Mouse (Mus musculus): ENCODE data around the gene Chadl. TPM values are rescaled to one million over a fixed set of nuclear protein-coding genes. Genes with fewer than 3 reads are reported as not detected.
A peak's percentile ranks its signal among the peaks of the same experiment; 100 is the strongest.

Chadl gene
- polyA plus RNA-seq, 1 experiment from 2014 or later, result 0.52 TPM

GRCm38 (mm10) chr15:81693967-81694881, 2.9 kb downstream of the Chadl start:
- 1% methylated on average over 89 of the region's 107 CpGs for WGBS (ENCODE audit: insufficient replicate concordance)
- peak; percentile 71 for ATAC-seq (ENCODE audit: low read depth)

GRCm38 (mm10) chr15:81693366-81693966, 3.6 kb downstream of the Chadl start:
- Histone ChIP-seq H3K27me3 (ENCODE audit: control insufficient read depth, insufficient read depth, low read depth, low read length) (peaks cover 38% of the 10 kb centered on the region), H3K4me3 (ENCODE audit: low read depth, low read length) (peak overlapping the region; percentile 56), H3K4me2 (ENCODE audit: low read depth, low read length) (peak overlapping the region; percentile 76), H3K36me3 (ENCODE audit: control insufficient read depth, insufficient read depth) (no peaks in the 10 kb centered on the region), H3K9ac (ENCODE audit: low read depth, low read length) (peak overlapping the region; percentile 31), H3K27ac (ENCODE audit: low read length) (no peak overlapping the region), H3K9me3 (replicated peaks; ENCODE audit: control insufficient read depth, low read length) (no peaks in the 10 kb centered on the region), H3K4me1 (ENCODE audit: control insufficient read depth, low read depth, low read length) (peaks cover 7% of the 10 kb centered on the region; the same call in 1 of the 2 replicates)
- ATAC-seq (ENCODE audit: low read depth), result peak; percentile 12; the same call in 1 of the 2 replicates
- WGBS (ENCODE audit: insufficient replicate concordance), result 6% methylated on average over 41 of the region's 41 CpGs

More at GRCm38 (mm10) chr15:81693967-81694881, 2.9 kb downstream of the Chadl start:
- peak overlapping the region; percentile 55 for H3K9ac ChIP-seq (ENCODE audit: low read depth, low read length)
- peaks cover 7% of the 10 kb centered on the region; the same call in 1 of the 2 replicates for H3K4me1 ChIP-seq (ENCODE audit: control insufficient read depth, low read depth, low read length)
- H3K4me3 ChIP-seq (ENCODE audit: low read depth, low read length), result peak overlapping the region; percentile 56
- no peak overlapping the region for H3K27ac ChIP-seq (ENCODE audit: low read length)
- H3K9me3 ChIP-seq (replicated peaks; ENCODE audit: control insufficient read depth, low read length), result no peaks in the 10 kb centered on the region
- H3K36me3 ChIP-seq (ENCODE audit: control insufficient read depth, insufficient read depth), result no peaks in the 10 kb centered on the region
- H3K27me3 ChIP-seq (ENCODE audit: control insufficient read depth, insufficient read depth, low read depth, low read length), result peaks cover 38% of the 10 kb centered on the region
- H3K4me2 ChIP-seq (ENCODE audit: low read depth, low read length), result peak overlapping the region; percentile 76

DNA sequence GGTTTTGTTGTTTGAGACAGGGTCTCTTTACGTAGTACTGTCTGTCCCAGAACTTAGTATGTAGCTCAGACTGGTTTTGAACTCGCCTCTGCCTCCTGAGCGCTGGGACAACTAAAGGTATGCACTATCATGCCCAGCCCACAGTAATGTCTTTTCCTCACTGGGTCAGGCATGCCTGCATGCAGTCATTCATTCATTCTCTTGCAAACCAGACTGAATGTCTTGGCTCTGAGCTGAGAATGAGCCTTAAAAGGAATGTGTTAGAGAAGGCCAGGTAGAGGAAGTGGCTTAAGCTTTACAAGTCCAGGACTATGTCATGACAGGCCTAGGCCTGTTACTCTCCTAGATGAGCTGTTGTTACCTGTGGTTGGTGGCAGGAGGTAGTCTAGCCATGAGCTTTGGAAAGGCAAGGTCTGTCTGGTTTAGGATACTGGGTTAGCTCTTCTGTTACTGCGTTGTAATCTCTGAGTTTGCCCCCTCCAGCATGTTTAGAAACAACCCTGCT, 16.7 kb downstream of the Chadl start:
- no peak overlapping the region for H3K27ac ChIP-seq (ENCODE audit: low read length)
- no peak overlapping the region for H3K4me3 ChIP-seq (ENCODE audit: low read depth, low read length)
- no peaks in the 10 kb centered on the region for H3K9me3 ChIP-seq (replicated peaks; ENCODE audit: control insufficient read depth, low read length)
- no peaks in the 10 kb centered on the region for H3K27me3 ChIP-seq (ENCODE audit: control insufficient read depth, insufficient read depth, low read depth, low read length)
- no peaks in the 10 kb centered on the region for H3K4me1 ChIP-seq (ENCODE audit: control insufficient read depth, low read depth, low read length)
- ATAC-seq (ENCODE audit: low read depth), result no peak
- peaks cover 3% of the 10 kb centered on the region; the same call in 1 of the 2 replicates for H3K36me3 ChIP-seq (ENCODE audit: control insufficient read depth, insufficient read depth)
- no peak overlapping the region for H3K9ac ChIP-seq (ENCODE audit: low read depth, low read length)
- no peak overlapping the region for H3K4me2 ChIP-seq (ENCODE audit: low read depth, low read length)
- 85% methylated on average over 4 of the region's 4 CpGs for WGBS (ENCODE audit: insufficient replicate concordance)

DNA sequence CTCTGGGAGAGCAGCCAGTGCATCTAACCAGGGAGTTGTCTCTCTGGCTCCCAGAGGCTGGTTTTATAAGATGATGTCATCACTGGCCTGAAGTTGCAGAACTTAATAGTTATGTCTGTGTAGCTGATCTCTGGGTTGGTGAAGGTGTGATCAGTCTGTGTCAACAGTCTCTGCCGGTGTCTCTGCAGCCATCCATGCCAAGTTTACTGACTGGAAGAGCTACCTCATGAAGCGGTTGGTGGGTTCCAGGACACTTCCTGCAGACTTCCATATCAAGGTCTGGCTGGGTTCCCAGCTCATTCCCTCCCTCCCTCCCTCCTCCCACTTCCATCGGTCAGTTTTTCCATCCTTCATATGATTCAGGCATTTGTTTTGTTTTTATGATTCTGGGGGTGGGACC, 20.4 kb downstream of the Chadl start:
- Histone ChIP-seq H3K4me2 (ENCODE audit: low read depth, low read length) (no peak overlapping the region), H3K4me1 (ENCODE audit: control insufficient read depth, low read depth, low read length) (no peaks in the 10 kb centered on the region), H3K9me3 (replicated peaks; ENCODE audit: control insufficient read depth, low read length) (no peaks in the 10 kb centered on the region), H3K9ac (ENCODE audit: low read depth, low read length) (no peak overlapping the region), H3K4me3 (ENCODE audit: low read depth, low read length) (no peak overlapping the region), H3K27ac (ENCODE audit: low read length) (no peak overlapping the region), H3K36me3 (ENCODE audit: control insufficient read depth, insufficient read depth) (no peaks in the 10 kb centered on the region; the same call in 1 of the 2 replicates), H3K27me3 (ENCODE audit: control insufficient read depth, insufficient read depth, low read depth, low read length) (no peaks in the 10 kb centered on the region)
- 65% methylated on average over 3 of the region's 3 CpGs for WGBS (ENCODE audit: insufficient replicate concordance)
- ATAC-seq (ENCODE audit: low read depth), result no peak

- Histone ChIP-seq H3K27me3 (ENCODE audit: control insufficient read depth, insufficient read depth, low read depth, low read length) (no peaks in the 10 kb centered on the region), H3K4me3 (ENCODE audit: low read depth, low read length) (no peak overlapping the region), H3K4me1 (ENCODE audit: control insufficient read depth, low read depth, low read length) (no peaks in the 10 kb centered on the region), H3K4me2 (ENCODE audit: low read depth, low read length) (no peak overlapping the region), H3K27ac (ENCODE audit: low read length) (no peak overlapping the region), H3K9ac (ENCODE audit: low read depth, low read length) (no peak overlapping the region), H3K9me3 (replicated peaks; ENCODE audit: control insufficient read depth, low read length) (no peaks in the 10 kb centered on the region), H3K36me3 (ENCODE audit: control insufficient read depth, insufficient read depth) (peaks cover 13% of the 10 kb centered on the region; the same call in 1 of the 2 replicates)
- 69% methylated on average over 4 of the region's 4 CpGs for WGBS (ENCODE audit: insufficient replicate concordance)
- ATAC-seq (ENCODE audit: low read depth), result no peak
Measured at GRCm38 (mm10) chr15:81670231-81670640, 26.9 kb downstream of the Chadl start.

- Histone ChIP-seq H3K4me3 (ENCODE audit: low read depth, low read length) (no peak overlapping the region), H3K4me1 (ENCODE audit: control insufficient read depth, low read depth, low read length) (peaks cover 5% of the 10 kb centered on the region), H3K4me2 (ENCODE audit: low read depth, low read length) (no peak overlapping the region), H3K27ac (ENCODE audit: low read length) (no peak overlapping the region), H3K36me3 (ENCODE audit: control insufficient read depth, insufficient read depth) (peaks cover 13% of the 10 kb centered on the region; the same call in 1 of the 2 replicates), H3K9me3 (replicated peaks; ENCODE audit: control insufficient read depth, low read length) (no peaks in the 10 kb centered on the region), H3K27me3 (ENCODE audit: control insufficient read depth, insufficient read depth, low read depth, low read length) (no peaks in the 10 kb centered on the region), H3K9ac (ENCODE audit: low read depth, low read length) (no peak overlapping the region)
- no peak for ATAC-seq (ENCODE audit: low read depth)
- 82% methylated on average over 10 of the region's 10 CpGs for WGBS (ENCODE audit: insufficient replicate concordance)
Measured at GRCm38 (mm10) chr15:81666957-81667356, 30.1 kb downstream of the Chadl start.

GRCm38 (mm10) chr15:81663697-81664561, 33.2 kb downstream of the Chadl start, which contains the start of gene L3mbtl2:
Gene L3mbtl2, plus strand, starts transcription at chr15:81663889.
- no peaks in the 10 kb centered on the region for H3K9me3 ChIP-seq (replicated peaks; ENCODE audit: control insufficient read depth, low read length)
- under 1% methylated on average over 55 of the region's 55 CpGs for WGBS (ENCODE audit: insufficient replicate concordance)

GRCm38 (mm10) chr15:81663281-81663680, 33.8 kb downstream of the Chadl start:
- H3K4me3 ChIP-seq (ENCODE audit: low read depth, low read length), result peak overlapping the region; percentile 93

More at GRCm38 (mm10) chr15:81663697-81664561, 33.2 kb downstream of the Chadl start, which contains the start of gene L3mbtl2:
- Histone ChIP-seq H3K36me3 (ENCODE audit: control insufficient read depth, insufficient read depth) (peaks cover 3% of the 10 kb centered on the region; the same call in 1 of the 2 replicates), H3K27me3 (ENCODE audit: control insufficient read depth, insufficient read depth, low read depth, low read length) (no peaks in the 10 kb centered on the region), H3K27ac (ENCODE audit: low read length) (peak within 1 kb of the TSS; percentile 80), H3K4me3 (ENCODE audit: low read depth, low read length) (peak within 1 kb of the TSS; percentile 93), H3K4me2 (ENCODE audit: low read depth, low read length) (peak within 1 kb of the TSS; percentile 98), H3K9ac (ENCODE audit: low read depth, low read length) (peak within 1 kb of the TSS; percentile 81), H3K4me1 (ENCODE audit: control insufficient read depth, low read depth, low read length) (peaks cover 5% of the 10 kb centered on the region)
- ATAC-seq (ENCODE audit: low read depth), result peak; percentile 100

More at GRCm38 (mm10) chr15:81663281-81663680, 33.8 kb downstream of the Chadl start:
- WGBS (ENCODE audit: insufficient replicate concordance), result 60% methylated on average over 9 of the region's 10 CpGs
- no peaks in the 10 kb centered on the region for H3K9me3 ChIP-seq (replicated peaks; ENCODE audit: control insufficient read depth, low read length)
- H3K36me3 ChIP-seq (ENCODE audit: control insufficient read depth, insufficient read depth), result peaks cover 1% of the 10 kb centered on the region; the same call in 1 of the 2 replicates
- no peak overlapping the region for H3K27ac ChIP-seq (ENCODE audit: low read length)
- peak overlapping the region; percentile 98 for H3K4me2 ChIP-seq (ENCODE audit: low read depth, low read length)
- no peak overlapping the region for H3K9ac ChIP-seq (ENCODE audit: low read depth, low read length)
- ATAC-seq (ENCODE audit: low read depth), result no peak
- H3K27me3 ChIP-seq (ENCODE audit: control insufficient read depth, insufficient read depth, low read depth, low read length), result no peaks in the 10 kb centered on the region
- peaks cover 5% of the 10 kb centered on the region for H3K4me1 ChIP-seq (ENCODE audit: control insufficient read depth, low read depth, low read length)
